Mouse (Mus musculus) heart, postnatal 0 days (tissue): ENCODE results near the gene Bmf. TPM values are rescaled to one million over a fixed set of nuclear protein-coding genes. Genes with fewer than 3 reads are reported as not detected.
A peak's percentile ranks its signal among the peaks of the same experiment; 100 is the strongest.

Experiments
- ATAC-seq: fragments of 200-750 bp; cut with Nextera tagmentation; 2 replicates; pipeline ENCODE4 v1.8.0; 2017; ENCODE audit warnings: low read depth, moderate number of reproducible peaks, moderate library complexity; ENCODE audit not compliant: insufficient read depth
- DNase-seq: peaks from one replicate; pipeline ENCODE4 v3.0.0-alpha.2; 2016; ENCODE audit warnings: low spot score
- H3K27ac ChIP-seq: fragments of 300-500 bp; sonication (generic); 2 replicates; pipeline ENCODE4 v1.5.1; 2014; ENCODE audit warnings: low read depth, mild to moderate bottlenecking
- H3K27me3 ChIP-seq: fragments of 300-500 bp; sonication (generic); 2 replicates; pipeline ENCODE4 v1.6.1; 2014; ENCODE audit warnings: low read length, mixed read lengths; ENCODE audit not compliant: control insufficient read depth, insufficient read depth
- H3K36me3 ChIP-seq: fragments of 300-500 bp; sonication (generic); replicated peaks from 2 replicates; pipeline ENCODE4 v1.6.1; 2014; ENCODE audit warnings: low read length, mixed read lengths; ENCODE audit not compliant: control insufficient read depth, insufficient read depth
- H3K4me1 ChIP-seq: fragments of 300-500 bp; sonication (generic); 2 replicates; pipeline ENCODE4 v1.6.1; 2014; ENCODE audit warnings: antibody characterized with exemption; ENCODE audit not compliant: control insufficient read depth, insufficient read depth
- H3K4me2 ChIP-seq: fragments of 300-500 bp; sonication (generic); 2 replicates; pipeline ENCODE4 v1.6.1; 2014; ENCODE audit warnings: low read depth, mild to moderate bottlenecking, low read length, moderate library complexity
- H3K4me3 ChIP-seq: fragments of 300-500 bp; sonication (generic); 2 replicates; pipeline ENCODE4 v1.5.1; 2014; ENCODE audit warnings: low read depth, low read length
- H3K9ac ChIP-seq: fragments of 300-500 bp; sonication (generic); replicated peaks from 2 replicates; pipeline ENCODE4 v1.6.1; 2014; ENCODE audit warnings: low read depth, low read length, mixed read lengths
- H3K9me3 ChIP-seq: fragments of 300-500 bp; sonication (generic); replicated peaks from 2 replicates; pipeline ENCODE4 v1.6.1; 2016; ENCODE audit warnings: low read length; ENCODE audit not compliant: control insufficient read depth
- CTCF ChIP-seq: IDR thresholded peaks from 2 replicates; pipeline ENCODE4 v1.5.1; 2016; ENCODE audit warnings: antibody characterized with exemption, control low read depth, low read depth
- EP300 ChIP-seq: IDR thresholded peaks from 2 replicates; pipeline ENCODE4 v1.6.1; 2016; ENCODE audit warnings: antibody characterized with exemption, low read depth
- WGBS: fragments of 180-500 bp; shearing (Covaris S2); extraction: QIAGEN DNeasy Blood & Tissue Kit; methylation state at CpG from one replicate; pipeline ENCODE4 v1.1.7; 2014; 5-methylcytosine and 5-hydroxymethylcytosine counted together
- polyA plus RNA-seq: library from polyadenylated mRNA; unstranded; fragments of >200 nt; fragmentation: Nextera tagmentation; extraction: Ambion mirVana; gene quantifications from 2 replicates; pipeline ENCODE4 v1.2.1, GENCODE M21; 2015
- total RNA-seq: library from RNA; depleted of rRNA; stranded (reverse); fragments of >200 nt; gene quantifications from 2 replicates; pipeline ENCODE4 v1.2.3, GENCODE M21; 2014; ENCODE audit warnings: low replicate concordance

Bmf gene
- total and polyA plus RNA-seq, 2 experiments from 2014 or later, result 1.5 to 14.5 TPM

DNA sequence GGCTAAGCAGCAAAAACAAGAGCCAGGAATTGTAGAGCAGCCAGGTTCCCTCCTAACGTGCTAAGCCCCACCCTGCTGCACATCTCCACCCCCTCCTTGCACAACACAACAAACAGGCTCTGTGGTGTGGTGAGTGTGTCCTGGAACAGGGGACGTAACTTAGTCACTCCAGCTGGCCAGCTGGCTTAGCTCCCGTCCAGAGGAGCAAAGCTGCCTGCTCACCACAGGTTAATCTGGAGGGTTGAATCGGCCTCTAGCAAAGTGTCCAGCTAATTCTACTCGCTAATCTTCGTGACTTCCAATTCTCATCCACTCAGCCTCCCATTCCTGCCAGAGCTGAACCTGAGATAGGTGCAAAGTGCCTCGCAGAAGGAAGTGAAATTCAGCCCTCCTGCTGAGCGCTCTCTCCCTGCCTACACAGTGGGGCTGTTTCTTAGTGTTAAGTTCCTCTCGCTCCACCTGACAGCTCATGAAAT is 1.9 kb downstream of the Bmf start:
- peaks cover 64% of the 10 kb centered on the region for H3K4me1 ChIP-seq
- peak overlapping the region; percentile 61; the same call in 1 of the 2 replicates for H3K9ac ChIP-seq
- no peaks in the 10 kb centered on the region for H3K9me3 ChIP-seq
- H3K27me3 ChIP-seq, result no peaks in the 10 kb centered on the region
- H3K36me3 ChIP-seq, result no peaks in the 10 kb centered on the region
- 27% methylated on average over 9 of the region's 9 CpGs for WGBS
- peak overlapping the region; percentile 70; the same call in 1 of the 2 replicates for H3K4me3 ChIP-seq
- peak; percentile 44 for DNase-seq
- peak overlapping the region; percentile 77 for H3K4me2 ChIP-seq
- no peak for ATAC-seq
- peak overlapping the region; percentile 33 for H3K27ac ChIP-seq
- no peak for TF ChIP-seq CTCF
- no peak for TF ChIP-seq EP300

- 76% methylated on average over 3 of the region's 3 CpGs for WGBS
- peak overlapping the region; percentile 77 for H3K4me2 ChIP-seq
- no peaks in the 10 kb centered on the region for H3K27me3 ChIP-seq
- H3K4me3 ChIP-seq, result no peak overlapping the region; the same call in 1 of the 2 replicates
- no peaks in the 10 kb centered on the region for H3K9me3 ChIP-seq
- ATAC-seq, result no peak
- no peak for DNase-seq
- no peak overlapping the region for H3K9ac ChIP-seq
- peak overlapping the region; percentile 99; the same call in 1 of the 2 replicates for H3K27ac ChIP-seq
- TF ChIP-seq CTCF (no peak), EP300 (no peak)
- H3K36me3 ChIP-seq, result no peaks in the 10 kb centered on the region
- H3K4me1 ChIP-seq, result peaks cover 72% of the 10 kb centered on the region
Measured at GRCm38 (mm10) chr2:118546798-118547165, 2.7 kb downstream of the Bmf start.

DNA sequence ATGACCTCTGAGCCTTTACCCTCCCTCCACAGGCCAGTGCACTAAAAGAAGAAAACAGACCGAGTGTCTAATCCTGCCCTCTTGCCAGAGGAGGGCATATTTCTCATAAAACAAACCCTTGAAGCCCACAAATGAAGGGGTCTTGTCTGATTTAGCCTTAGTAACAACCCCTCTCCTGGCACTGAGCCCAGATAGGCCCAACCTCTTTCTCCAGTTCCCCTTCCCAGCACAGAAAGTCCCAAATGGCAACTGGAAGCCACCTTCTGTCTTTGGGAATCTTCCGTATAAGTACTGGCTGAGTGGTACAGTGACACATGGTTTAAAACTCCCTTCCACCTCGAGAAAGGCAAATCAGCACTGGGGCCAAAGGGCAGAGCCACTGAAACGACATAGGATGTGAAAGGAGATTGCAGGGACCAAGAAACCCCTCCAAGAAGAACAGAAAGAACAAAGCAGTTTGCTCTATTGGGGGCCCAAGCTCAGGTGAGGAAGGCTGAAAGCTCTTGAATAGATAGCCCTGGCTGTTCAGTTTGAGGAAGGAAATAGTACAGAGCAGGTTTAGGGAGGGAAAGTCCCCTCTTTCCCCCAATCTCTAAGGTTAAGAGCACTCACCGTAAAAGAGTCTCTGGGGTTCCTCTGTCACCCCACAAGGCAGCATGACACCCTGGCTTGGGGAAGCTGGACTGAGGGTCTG is 3.2 kb downstream of the Bmf start:
- peak overlapping the region; percentile 77; the same call in 1 of the 2 replicates for H3K4me2 ChIP-seq
- peak overlapping the region; percentile 23 for H3K9ac ChIP-seq
- no peaks in the 10 kb centered on the region for H3K27me3 ChIP-seq
- TF ChIP-seq CTCF (no peak), EP300 (no peak)
- no peaks in the 10 kb centered on the region for H3K36me3 ChIP-seq
- no peaks in the 10 kb centered on the region for H3K9me3 ChIP-seq
- peak overlapping the region; percentile 99 for H3K27ac ChIP-seq
- DNase-seq (no peak), ATAC-seq (no peak)
- peaks cover 77% of the 10 kb centered on the region for H3K4me1 ChIP-seq
- WGBS, result 41% methylated on average over 5 of the region's 5 CpGs
- H3K4me3 ChIP-seq, result no peak overlapping the region; the same call in 1 of the 2 replicates

- peak; percentile 73 for TF ChIP-seq CTCF
- no peak for TF ChIP-seq EP300
- Histone ChIP-seq H3K9me3 (no peaks in the 10 kb centered on the region), H3K4me2 (peak overlapping the region; percentile 49; the same call in 1 of the 2 replicates), H3K36me3 (no peaks in the 10 kb centered on the region), H3K27me3 (no peaks in the 10 kb centered on the region), H3K4me3 (no peak overlapping the region), H3K4me1 (peaks cover 85% of the 10 kb centered on the region), H3K27ac (peak overlapping the region; percentile 99), H3K9ac (peak overlapping the region; percentile 23; the same call in 1 of the 2 replicates)
- 14% methylated on average over 23 of the region's 23 CpGs for WGBS
- peak; percentile 15; the same call in 1 of the 2 replicates for ATAC-seq
- peak; percentile 86 for DNase-seq
Measured at GRCm38 (mm10) chr2:118545242-118546103, 4.0 kb downstream of the Bmf start.

DNA sequence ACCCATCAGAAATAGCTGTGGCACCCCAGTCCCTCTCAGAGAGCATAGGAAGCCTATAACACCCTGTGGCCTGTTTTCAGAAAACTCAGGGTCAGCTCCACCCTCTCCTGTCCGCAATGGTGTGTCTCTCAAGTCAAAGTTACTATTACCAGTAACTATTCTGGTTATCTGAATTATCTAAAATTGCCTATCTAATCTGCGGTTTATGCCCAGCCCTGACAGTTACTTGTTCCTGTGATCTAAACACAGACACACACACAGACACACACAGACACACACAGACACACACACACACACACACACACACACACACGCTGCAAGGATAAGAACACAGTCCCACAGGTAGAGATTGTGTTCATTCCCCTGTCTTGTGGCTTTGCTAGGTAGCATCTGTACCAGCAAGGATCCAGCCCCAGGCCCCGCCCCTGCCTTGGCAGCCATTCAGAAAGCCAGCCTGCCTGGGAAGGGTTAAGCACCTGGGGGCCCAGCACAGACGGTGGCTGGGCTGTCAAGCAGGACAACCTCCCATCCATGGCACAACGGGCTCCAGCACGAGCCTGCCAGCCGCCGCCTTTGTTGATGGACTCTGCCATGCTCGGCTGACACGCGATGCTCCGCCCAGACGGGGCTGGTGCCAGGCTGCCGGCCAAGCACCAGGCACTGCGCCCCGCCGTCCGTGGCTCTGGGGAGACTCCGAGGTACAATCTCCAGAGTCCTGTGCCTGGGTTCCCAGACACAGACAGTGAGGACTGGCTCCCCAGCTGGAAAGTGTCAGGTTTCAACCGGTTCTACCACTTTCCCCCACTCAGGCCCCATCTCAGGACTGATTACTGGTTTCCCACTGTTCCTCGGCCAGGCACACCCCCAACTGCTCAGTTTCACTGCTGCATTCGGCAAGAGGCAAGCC is 5.3 kb downstream of the Bmf start:
- no peaks in the 10 kb centered on the region for H3K36me3 ChIP-seq

More for the DNA sequence above, 5.3 kb downstream of the Bmf start:
- peak; percentile 80 for DNase-seq
- H3K27ac ChIP-seq, result peak overlapping the region; percentile 99
- H3K27me3 ChIP-seq, result no peaks in the 10 kb centered on the region
- 8% methylated on average over 23 of the region's 23 CpGs for WGBS
- H3K4me3 ChIP-seq, result peak overlapping the region; percentile 24
- no peak for TF ChIP-seq CTCF
- no peak for TF ChIP-seq EP300
- H3K9ac ChIP-seq, result peak overlapping the region; percentile 11; the same call in 1 of the 2 replicates
- H3K4me2 ChIP-seq, result peak overlapping the region; percentile 49
- H3K9me3 ChIP-seq, result no peaks in the 10 kb centered on the region
- peaks cover 91% of the 10 kb centered on the region for H3K4me1 ChIP-seq
- ATAC-seq, result peak; percentile 42
